In the genomic region with DNA sequence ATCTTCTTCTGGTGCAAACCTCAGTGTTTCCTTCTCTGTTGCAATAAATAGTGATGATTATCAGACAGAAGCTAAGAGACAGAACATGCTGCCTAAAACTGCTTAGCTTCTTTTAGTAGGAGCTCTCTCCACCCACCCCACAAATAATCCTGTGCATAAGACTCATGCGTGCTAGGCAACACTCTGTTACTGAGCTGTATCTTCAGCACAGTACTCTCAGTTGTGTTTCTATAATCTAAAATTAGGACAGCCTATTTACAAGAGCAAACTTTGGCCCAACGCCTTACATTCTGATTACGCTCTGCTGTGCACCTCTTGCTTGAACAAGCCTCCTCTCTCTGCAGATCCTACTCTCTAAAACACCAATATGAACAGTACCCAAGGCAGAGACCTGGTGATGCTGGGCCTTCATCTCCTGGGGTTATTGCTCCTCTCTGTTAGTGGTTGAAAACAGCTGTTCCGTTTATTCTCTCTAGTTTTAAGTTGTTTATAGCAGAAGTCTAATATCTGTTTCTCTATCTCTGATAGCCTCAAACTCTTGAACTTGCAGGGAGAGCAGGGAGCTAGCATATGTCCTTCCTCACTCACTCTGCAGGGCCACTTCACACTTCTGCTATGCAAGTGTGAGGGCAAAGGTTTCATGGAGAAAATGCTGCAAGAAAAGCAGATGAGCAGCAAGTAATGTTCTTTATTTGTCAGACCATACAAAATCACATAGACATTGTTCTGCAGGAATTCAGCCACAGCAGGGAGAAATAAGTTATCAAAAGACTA, we compare ENCODE assay signal across 16 mouse cellular contexts.
DNase-seq lines count a peak whose midpoint lies in the region; ATAC-seq and TF ChIP-seq lines count a peak whose summit lies in the region.
"Had no signal": no experiment of that assay in that cellular context is flagged by ENCODE, and none has a peak within 500 bp of the region (broad histone marks: within the 10 kb centered on the region; RNA-seq: fewer than 3 reads in every experiment).

No protein-coding gene starts in this region.

- H3K4me2 ChIP-seq in hindbrain, embryonic 14.5 days (replicated peaks), result no peak overlapping the region
- H3K4me2 ChIP-seq: heart, embryonic 11.5 days; limb, embryonic 15.5 days had no signal

- 95% methylated on average over 4 of the region's 4 CpGs for WGBS in hindbrain, embryonic 14.5 days

- no peak for ATAC-seq in hindbrain, embryonic 14.5 days (ENCODE audit: low FRiP score)

- peaks cover 8% of the 10 kb centered on the region for H3K36me3 ChIP-seq in hindbrain, embryonic 14.5 days (replicated peaks; ENCODE audit: control insufficient read depth, insufficient read depth)

- intact Hi-C loops in heart, postnatal 10 days (cut with DNase I), result no loop called here
- intact Hi-C loops in left cerebral cortex, adult 2 months (cut with DNase I), result no loop called here

- no peak overlapping the region for H3K9ac ChIP-seq in hindbrain, embryonic 14.5 days
- H3K9ac ChIP-seq: limb, embryonic 15.5 days had no signal

- no peaks in the 10 kb centered on the region for H3K4me1 ChIP-seq in hindbrain, embryonic 14.5 days (replicated peaks; ENCODE audit: control insufficient read depth, insufficient read depth, low read length)
- H3K4me1 ChIP-seq: limb, embryonic 15.5 days; midbrain, embryonic 10.5 days had no signal

- no peak for TF ChIP-seq CTCF in left cerebral cortex, adult 2 months (IDR thresholded peaks at IDR 0.05)

- DNase-seq in heart, postnatal 10 days, result peak; percentile 29 to 40
- DNase-seq in heart, postnatal 4 days, result no peak
- peak; percentile 87 for DNase-seq in brain, adult 2 months (ENCODE audit: low read depth, low spot score)
- DNase-seq in frontal cortex, postnatal 36 days (ENCODE audit: low spot score in 2 of 2), result peak; percentile 42 to 77
- peak in 1 of 2 experiments; percentile 19 for DNase-seq in left cerebral cortex, adult 2 months (ENCODE audit: extremely low spot score in 1 of 2, low spot score in 2 of 2)
- no peak for DNase-seq in adrenal gland, postnatal 14 days
- no peak for DNase-seq in embryo, embryonic 10 days (ENCODE audit: low spot score)
- no peak for DNase-seq in hindbrain, embryonic 14.5 days (ENCODE audit: low spot score)
- DNase-seq: cerebellum, postnatal 25 days; heart, postnatal 36 days; kidney, adult 9 months; lung, postnatal 10 days; thymus, adult 2 months had no signal

- H3K27me3 ChIP-seq in hindbrain, embryonic 14.5 days (ENCODE audit: control insufficient read depth, insufficient read depth, low read length), result no peaks in the 10 kb centered on the region
- H3K27me3 ChIP-seq: limb, embryonic 15.5 days had no signal

- no peaks in the 10 kb centered on the region for H3K9me3 ChIP-seq in hindbrain, embryonic 14.5 days (ENCODE audit: control insufficient read depth, low read length)
- H3K9me3 ChIP-seq: limb, embryonic 15.5 days; midbrain, embryonic 10.5 days had no signal

- peak overlapping the region; percentile 38 for H3K27ac ChIP-seq in left cerebral cortex, adult 2 months
- H3K27ac ChIP-seq in hindbrain, embryonic 14.5 days, result no peak overlapping the region
- H3K27ac ChIP-seq: limb, embryonic 15.5 days; midbrain, embryonic 10.5 days had no signal

- H3K4me3 ChIP-seq in left cerebral cortex, adult 2 months, result no peak overlapping the region
- no peak overlapping the region for H3K4me3 ChIP-seq in hindbrain, embryonic 14.5 days (replicated peaks; ENCODE audit: low read length)
- H3K4me3 ChIP-seq: limb, embryonic 15.5 days; midbrain, embryonic 10.5 days had no signal

Comparison
In these comparisons a context has a peak if more than half of its experiments do, and no peak if none do; other contexts are left out.
1. DNase-seq: peak in heart, postnatal 10 days (2 of 2), brain, adult 2 months (single experiment) and frontal cortex, postnatal 36 days (2 of 2); none in heart, postnatal 4 days (single experiment), adrenal gland, postnatal 14 days (single experiment), embryo, embryonic 10 days (single experiment) and hindbrain, embryonic 14.5 days (single experiment).